Mouse (Mus musculus): ENCODE data around the gene Esp36.
"Not testable (repeated sequence)": the region's sequence is repeated elsewhere in the genome, so short reads cannot be mapped to it uniquely, and the experiment has no call there.

The Esp36 gene

DNA sequence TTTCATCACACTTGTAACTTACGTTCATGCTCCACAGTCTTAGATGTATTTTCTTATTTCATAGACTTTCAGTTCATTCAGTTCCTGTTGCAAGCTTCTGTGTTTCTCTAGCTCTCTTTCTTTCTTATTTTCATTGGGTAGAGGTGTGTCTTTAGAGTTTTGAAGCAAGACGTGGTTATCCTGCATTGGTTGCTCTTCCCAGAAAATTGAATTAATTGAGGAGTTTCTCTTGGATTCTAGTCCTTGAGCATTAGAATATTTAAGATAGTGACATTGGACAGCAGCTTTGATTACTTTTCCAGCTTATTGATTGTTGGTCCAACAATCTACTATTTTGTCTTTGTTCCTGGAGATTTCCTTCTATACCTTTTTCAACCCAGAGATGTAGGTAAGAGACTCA, at the start of gene Esp36:
Gene Esp36, minus strand, starts transcription at position 101 of the 400 bp plus-strand sequence.
- no peak for DNase-seq (ENCODE audit: extremely low read depth, insufficient read length, low spot score)

- DNase-seq (ENCODE audit: extremely low read depth, insufficient read length, low spot score) = not testable (repeated sequence)
Observed at GRCm38 (mm10) chr17:38456206-38456605, 36.2 kb upstream of the Esp36 start.

DNA sequence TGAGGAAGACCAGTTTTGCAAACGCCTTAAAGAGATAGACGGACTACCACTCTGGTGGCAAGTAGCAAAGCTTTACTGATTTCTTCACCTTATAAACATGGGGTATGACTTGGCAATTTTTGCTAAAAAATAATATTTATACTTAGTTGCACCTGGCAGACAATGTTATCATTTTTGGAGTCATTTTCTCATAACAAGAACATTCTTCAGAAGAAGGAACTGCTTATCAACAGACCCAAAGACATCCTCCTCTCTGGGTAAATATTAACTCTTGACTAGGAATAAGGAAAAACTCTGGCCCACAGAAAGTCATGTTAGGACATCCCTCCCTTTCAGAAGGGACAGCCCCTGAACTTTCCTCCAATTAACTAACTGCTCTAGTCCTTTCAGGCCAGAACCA, 30.7 kb upstream of the Esp36 start:
- DNase-seq (ENCODE audit: extremely low read depth, insufficient read length, low spot score) = no peak

GRCm38 (mm10) chr17:38406135-38406534, 13.8 kb downstream of the Esp36 start:
- no peak for DNase-seq (ENCODE audit: extremely low read depth, insufficient read length, low spot score)

GRCm38 (mm10) chr17:38391821-38392220, 28.2 kb downstream of the Esp36 start:
- no peak for DNase-seq (ENCODE audit: extremely low read depth, insufficient read length, low spot score)
